Mouse (Mus musculus) midbrain, embryonic 10.5 days (tissue): ENCODE results near the gene Evi5. TPM values are rescaled to one million over a fixed set of nuclear protein-coding genes. Genes with fewer than 3 reads are reported as not detected.

Source experiments
- DNase-seq: peaks from one replicate; pipeline ENCODE4 v3.0.0-alpha.2; 2017; ENCODE audit warnings: low spot score
- H3K27ac ChIP-seq: fragments of 300-500 bp; sonication (generic); replicated peaks from 2 replicates; pipeline ENCODE4 v1.5.1; 2016; ENCODE audit warnings: mild to moderate bottlenecking
- H3K27me3 ChIP-seq: fragments of 300-500 bp; sonication (generic); 2 replicates; pipeline ENCODE4 v1.6.1; 2016; ENCODE audit warnings: low read depth, mild to moderate bottlenecking; ENCODE audit not compliant: poor library complexity, severe bottlenecking
- H3K36me3 ChIP-seq: fragments of 300-500 bp; sonication (generic); 2 replicates; pipeline ENCODE4 v1.6.1; 2016; ENCODE audit warnings: mild to moderate bottlenecking, moderate library complexity
- H3K4me1 ChIP-seq: fragments of 300-500 bp; sonication (generic); 2 replicates; pipeline ENCODE4 v1.6.1; 2016
- H3K4me3 ChIP-seq: fragments of 300-500 bp; sonication (generic); 2 replicates; pipeline ENCODE4 v1.5.1; 2016; ENCODE audit warnings: mild to moderate bottlenecking, moderate library complexity
- H3K9me3 ChIP-seq: fragments of 300-500 bp; sonication (generic); replicated peaks from 2 replicates; pipeline ENCODE4 v1.6.1; 2016; ENCODE audit warnings: mild to moderate bottlenecking
- WGBS: fragments of 180-500 bp; shearing (Covaris S2); methylation state at CpG from one replicate; pipeline ENCODE4 v1.1.7; 2016; 5-methylcytosine and 5-hydroxymethylcytosine counted together
- polyA plus RNA-seq: library from polyadenylated mRNA; unstranded; fragments of >200 nt; fragmentation: Nextera tagmentation; extraction: Ambion mirVana; gene quantifications from 2 replicates; pipeline ENCODE4 v1.2.1, GENCODE M21; 2016

Gene Evi5
- polyA plus RNA-seq, 1 experiment from 2014 or later, result 45.0 TPM

DNA sequence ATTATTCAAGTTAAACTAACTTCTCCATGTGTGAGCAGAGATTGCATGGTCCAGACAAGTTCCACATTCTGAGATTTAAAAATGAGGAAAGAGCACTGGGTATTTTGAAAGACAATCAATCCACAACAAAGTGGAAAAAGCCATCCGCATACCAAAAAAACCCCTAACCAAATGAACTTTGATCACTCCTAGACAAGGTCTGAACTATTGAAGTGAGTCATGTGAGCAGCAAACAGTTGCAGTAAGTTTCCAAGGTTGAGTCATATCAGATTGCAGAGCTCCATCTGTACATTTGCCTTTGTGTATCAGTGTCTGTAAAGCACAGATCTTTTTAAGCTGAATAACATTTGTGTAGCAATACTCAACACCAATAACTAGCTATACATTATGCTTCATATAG, 120.2 kb downstream of the Evi5 start:
- no peak for DNase-seq
- WGBS, result 94% methylated on average over 1 of the region's 1 CpGs

GRCm38 (mm10) chr5:107753656-107754055, 121.3 kb downstream of the Evi5 start:
- H3K4me1 ChIP-seq, result peaks cover 16% of the 10 kb centered on the region

More for the DNA sequence above, 120.2 kb downstream of the Evi5 start:
- Histone ChIP-seq H3K4me1 (peaks cover 11% of the 10 kb centered on the region), H3K4me3 (no peak overlapping the region), H3K27ac (no peak overlapping the region), H3K36me3 (peaks cover 10% of the 10 kb centered on the region; the same call in 1 of the 2 replicates), H3K27me3 (no peaks in the 10 kb centered on the region), H3K9me3 (no peaks in the 10 kb centered on the region)

GRCm38 (mm10) chr5:107749229-107749916, 125.5 kb downstream of the Evi5 start:
- H3K27me3 ChIP-seq, result no peaks in the 10 kb centered on the region
- no peak overlapping the region for H3K27ac ChIP-seq
- DNase-seq, result no peak
- H3K4me1 ChIP-seq, result peaks cover 16% of the 10 kb centered on the region
- 80% methylated on average over 9 of the region's 9 CpGs for WGBS
- H3K9me3 ChIP-seq, result no peaks in the 10 kb centered on the region
- peaks cover 9% of the 10 kb centered on the region; the same call in 1 of the 2 replicates for H3K36me3 ChIP-seq
- no peak overlapping the region for H3K4me3 ChIP-seq

More at GRCm38 (mm10) chr5:107753656-107754055, 121.3 kb downstream of the Evi5 start:
- Histone ChIP-seq H3K27me3 (no peaks in the 10 kb centered on the region), H3K36me3 (peaks cover 10% of the 10 kb centered on the region; the same call in 1 of the 2 replicates), H3K9me3 (no peaks in the 10 kb centered on the region), H3K4me3 (no peak overlapping the region), H3K27ac (no peak overlapping the region)
- WGBS, result 97% methylated on average over 7 of the region's 7 CpGs
- no peak for DNase-seq

- DNase-seq, result no peak
- H3K4me3 ChIP-seq, result no peak overlapping the region
- no peaks in the 10 kb centered on the region for H3K9me3 ChIP-seq
- no peak overlapping the region for H3K27ac ChIP-seq
- no peaks in the 10 kb centered on the region for H3K27me3 ChIP-seq
- 97% methylated on average over 5 of the region's 5 CpGs for WGBS
- no peaks in the 10 kb centered on the region for H3K4me1 ChIP-seq
- H3K36me3 ChIP-seq, result 0 out of 2 replicates have a peak, but pooled peaks cover 2% of the 10 kb centered on the region
These were observed 135.9 kb downstream of the Evi5 start for GRCm38 (mm10) chr5:107739023-107739422.

DNA sequence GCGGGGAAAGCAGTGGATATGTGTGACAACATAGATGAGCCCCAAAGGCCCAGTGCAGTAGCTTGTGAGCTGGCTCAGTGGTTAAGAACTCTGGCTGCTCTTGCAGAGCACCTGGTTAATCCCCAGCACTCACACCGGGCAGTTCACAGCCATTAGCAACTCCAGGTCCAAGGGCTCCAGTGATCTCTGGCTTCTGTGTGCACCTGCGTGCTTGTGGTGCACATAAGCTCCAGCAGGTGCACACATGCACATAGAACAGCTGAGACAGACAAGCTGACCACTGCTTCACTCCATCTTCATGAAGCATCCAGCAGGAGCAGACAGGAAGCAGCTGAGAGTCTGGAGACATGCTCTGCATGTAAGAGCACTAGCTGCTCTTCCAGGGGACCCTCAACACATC, 136.6 kb downstream of the Evi5 start:
- WGBS, result 90% methylated on average over 3 of the region's 3 CpGs
- Histone ChIP-seq H3K9me3 (no peaks in the 10 kb centered on the region), H3K27ac (no peak overlapping the region), H3K4me3 (no peak overlapping the region), H3K4me1 (no peaks in the 10 kb centered on the region), H3K36me3 (0 out of 2 replicates have a peak, but pooled peaks cover 2% of the 10 kb centered on the region), H3K27me3 (no peaks in the 10 kb centered on the region)
- DNase-seq, result no peak

- Histone ChIP-seq H3K9me3 (no peaks in the 10 kb centered on the region), H3K4me1 (no peaks in the 10 kb centered on the region), H3K27ac (no peak overlapping the region), H3K36me3 (0 out of 2 replicates have a peak, but pooled peaks cover 2% of the 10 kb centered on the region), H3K27me3 (peaks cover 17% of the 10 kb centered on the region), H3K4me3 (no peak overlapping the region)
- 85% methylated on average over 5 of the region's 5 CpGs for WGBS
- no peak for DNase-seq
These were observed 138.7 kb downstream of the Evi5 start for GRCm38 (mm10) chr5:107736171-107736570.

- Histone ChIP-seq H3K27ac (no peak overlapping the region), H3K27me3 (peaks cover 60% of the 10 kb centered on the region), H3K36me3 (no peaks in the 10 kb centered on the region), H3K4me3 (no peak overlapping the region), H3K4me1 (peaks cover 3% of the 10 kb centered on the region), H3K9me3 (no peaks in the 10 kb centered on the region)
- DNase-seq, result no peak
- WGBS, result 26% methylated on average over 2 of the region's 2 CpGs
These were observed 143.1 kb downstream of the Evi5 start for GRCm38 (mm10) chr5:107731844-107732243.

DNA sequence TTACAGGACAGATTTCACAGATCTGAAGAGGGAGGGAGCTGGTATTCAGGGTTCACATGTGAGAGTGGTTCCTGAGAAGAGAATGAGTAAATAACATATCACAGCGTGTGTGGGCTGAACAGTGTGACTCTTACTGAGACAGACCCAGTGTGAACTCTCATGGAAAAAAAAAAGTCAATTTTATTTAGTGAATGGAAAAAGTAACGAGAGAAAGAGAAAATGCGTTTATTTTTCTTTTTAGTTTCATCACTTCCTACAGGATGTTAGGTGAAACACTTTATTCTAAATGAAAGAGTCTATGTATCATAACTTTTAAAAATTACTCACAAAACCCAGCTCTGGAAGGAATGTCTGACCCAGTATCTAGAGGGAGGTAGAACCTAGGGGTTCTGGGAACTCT, 143.5 kb downstream of the Evi5 start:
- H3K9me3 ChIP-seq, result no peaks in the 10 kb centered on the region
- DNase-seq, result no peak
- H3K27ac ChIP-seq, result no peak overlapping the region
- no peaks in the 10 kb centered on the region for H3K36me3 ChIP-seq
- H3K27me3 ChIP-seq, result peaks cover 65% of the 10 kb centered on the region
- 60% methylated on average over 3 of the region's 3 CpGs for WGBS
- H3K4me1 ChIP-seq, result peaks cover 7% of the 10 kb centered on the region
- H3K4me3 ChIP-seq, result no peak overlapping the region

DNA sequence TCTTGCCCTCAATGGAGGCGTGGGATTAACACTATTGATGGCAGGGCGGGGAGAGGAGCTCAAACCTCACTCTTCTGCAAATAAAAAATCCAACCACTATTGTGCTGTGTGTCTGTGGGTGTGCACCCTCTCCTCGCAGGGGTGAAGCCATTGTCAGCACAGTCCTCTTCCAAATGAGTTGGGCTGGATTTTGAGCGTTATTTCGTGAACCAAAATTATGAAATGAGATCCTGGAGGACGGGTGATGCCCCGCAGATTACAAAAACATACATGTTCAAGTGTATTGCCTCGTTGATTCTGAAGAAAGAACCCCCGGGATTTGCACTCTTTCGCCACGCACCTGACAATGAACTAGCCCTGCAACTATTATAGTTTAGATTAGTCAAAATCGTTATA, 147.9 kb downstream of the Evi5 start:
- peaks cover 100% of the 10 kb centered on the region for H3K27me3 ChIP-seq
- H3K9me3 ChIP-seq, result no peaks in the 10 kb centered on the region
- peaks cover 43% of the 10 kb centered on the region for H3K4me1 ChIP-seq
- WGBS, result 16% methylated on average over 12 of the region's 12 CpGs
- DNase-seq, result no peak
- H3K4me3 ChIP-seq, result peak overlapping the region; percentile 48
- no peak overlapping the region for H3K27ac ChIP-seq
- H3K36me3 ChIP-seq, result no peaks in the 10 kb centered on the region

DNA sequence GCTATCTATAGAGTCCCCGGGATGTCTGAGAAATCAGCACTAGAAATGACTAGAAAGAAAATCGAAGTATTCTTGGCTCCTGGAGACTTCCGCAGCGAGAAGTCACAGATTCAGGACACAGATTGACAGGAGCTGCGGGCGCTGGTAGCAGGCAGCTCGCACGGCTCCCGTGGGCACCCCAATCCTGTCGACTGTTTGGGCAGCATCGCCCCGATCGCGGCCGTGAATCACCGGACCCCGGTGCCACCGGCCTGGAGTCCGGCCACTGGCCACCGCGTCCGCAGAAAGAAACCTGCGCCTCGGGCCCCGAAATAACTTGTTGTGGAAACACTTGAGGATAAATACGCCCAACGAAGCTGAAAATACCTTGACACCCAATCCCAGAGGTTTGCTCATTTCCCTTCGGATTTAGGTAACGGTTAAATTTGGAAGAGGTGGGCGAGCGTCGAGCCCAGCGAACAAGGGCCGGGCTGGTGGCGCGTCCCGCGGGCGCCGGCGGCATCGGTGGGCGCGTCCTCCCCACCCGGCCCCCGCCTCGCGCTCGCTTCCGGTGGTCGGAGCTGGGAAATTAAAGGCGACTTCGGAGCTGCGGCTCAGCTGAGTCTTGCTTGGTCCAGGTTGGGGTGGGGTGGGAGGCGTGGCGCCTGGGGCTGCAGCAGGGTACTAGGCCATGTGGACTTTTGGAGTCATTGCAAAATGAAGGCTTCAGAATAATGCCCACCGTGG, 148.5 kb downstream of the Evi5 start:
- DNase-seq, result peak; percentile 61
- H3K4me3 ChIP-seq, result peak overlapping the region; percentile 48
- under 1% methylated on average over 57 of the region's 57 CpGs for WGBS
- H3K4me1 ChIP-seq, result peaks cover 47% of the 10 kb centered on the region
- peaks cover 100% of the 10 kb centered on the region for H3K27me3 ChIP-seq
- no peak overlapping the region for H3K27ac ChIP-seq
- no peaks in the 10 kb centered on the region for H3K36me3 ChIP-seq
- no peaks in the 10 kb centered on the region for H3K9me3 ChIP-seq

DNA sequence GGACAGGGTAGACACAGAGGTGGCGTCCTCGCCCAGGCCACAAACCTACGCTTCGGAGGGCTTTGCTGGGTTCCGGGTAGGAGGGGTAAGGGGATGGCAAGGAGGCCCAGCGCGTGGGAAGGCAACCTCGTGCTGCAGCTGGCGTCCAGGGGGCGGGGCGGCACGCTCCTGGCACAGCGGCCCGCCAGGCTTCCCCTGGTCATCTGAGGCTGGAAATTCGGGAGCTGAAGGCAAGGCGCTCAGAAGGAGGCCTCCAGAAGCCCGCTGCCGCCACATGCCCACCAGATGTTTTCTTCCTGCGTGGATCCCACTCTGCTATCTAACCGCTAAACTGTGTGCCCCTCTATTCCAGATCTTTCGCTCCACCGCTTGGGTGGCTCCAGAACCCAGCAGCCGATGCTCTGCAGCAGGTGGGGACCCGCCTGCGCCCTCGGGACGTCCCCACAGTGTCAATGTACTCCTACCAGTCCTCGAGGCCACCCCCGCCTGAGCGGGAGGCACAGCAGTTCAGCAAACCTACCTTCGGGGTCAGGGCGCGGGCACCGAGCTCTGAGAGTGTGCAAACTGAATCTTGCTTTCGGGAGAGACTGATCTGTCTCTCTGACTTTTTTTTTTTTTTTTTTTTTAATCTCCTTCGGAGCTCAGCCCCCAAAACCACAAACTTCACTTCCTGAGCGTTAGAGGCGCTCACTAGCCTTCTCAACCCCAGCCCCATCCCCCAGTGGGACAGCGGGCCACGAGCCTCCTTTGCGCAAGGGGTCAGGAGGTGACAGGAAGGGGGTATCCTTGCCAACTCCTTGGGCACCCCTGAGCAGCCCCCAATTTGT, 149.3 kb downstream of the Evi5 start, which contains the start of gene Gfi1:
Gene Gfi1 (minus strand): TSS at position 602 of the 827 bp plus-strand sequence.
- peak; percentile 57 for DNase-seq
- H3K27me3 ChIP-seq, result peaks cover 100% of the 10 kb centered on the region
- WGBS, result under 1% methylated on average over 41 of the region's 41 CpGs
- peak within 1 kb of the TSS; percentile 48 for H3K4me3 ChIP-seq
- peaks cover 54% of the 10 kb centered on the region for H3K4me1 ChIP-seq
- H3K9me3 ChIP-seq, result no peaks in the 10 kb centered on the region
- H3K36me3 ChIP-seq, result no peaks in the 10 kb centered on the region
- H3K27ac ChIP-seq, result no peak within 1 kb of the TSS; the same call in 1 of the 2 replicates

GRCm38 (mm10) chr5:107724661-107725434, 150.1 kb downstream of the Evi5 start:
- peak overlapping the region; percentile 48 for H3K4me3 ChIP-seq

More at GRCm38 (mm10) chr5:107724661-107725434, 150.1 kb downstream of the Evi5 start:
- Histone ChIP-seq H3K27me3 (peaks cover 100% of the 10 kb centered on the region), H3K27ac (no peak overlapping the region; the same call in 1 of the 2 replicates), H3K36me3 (no peaks in the 10 kb centered on the region), H3K9me3 (no peaks in the 10 kb centered on the region), H3K4me1 (peaks cover 54% of the 10 kb centered on the region)
- DNase-seq, result peak; percentile 67
- under 1% methylated on average over 52 of the region's 52 CpGs for WGBS
